Mouse (Mus musculus): ENCODE results near the gene Hipk4.

- TF ChIP-seq CTCF (IDR thresholded peaks at IDR 0.05) = no peak
- TF ChIP-seq EP300 (IDR thresholded peaks at IDR 0.05) = no peak
Measured at GRCm38 (mm10) chr7:27480927-27481626, 42.0 kb upstream of the Hipk4 start.

Measured in lung, postnatal 0 days (tissue).